Mouse (Mus musculus) retina, postnatal 7 days (tissue): ENCODE data around the gene Vmn2r71.

Experiments
- DNase-seq: peaks from one replicate; pipeline ENCODE4 v3.0.0-alpha.2; 2012; ENCODE audit warnings: low read depth, low spot score

Gene Vmn2r71

GRCm38 (mm10) chr7:85562787-85563186 lies at the start of gene Vmn2r71:
Vmn2r71 (plus strand) TSS chr7:85563087.
- DNase-seq = no peak

DNA sequence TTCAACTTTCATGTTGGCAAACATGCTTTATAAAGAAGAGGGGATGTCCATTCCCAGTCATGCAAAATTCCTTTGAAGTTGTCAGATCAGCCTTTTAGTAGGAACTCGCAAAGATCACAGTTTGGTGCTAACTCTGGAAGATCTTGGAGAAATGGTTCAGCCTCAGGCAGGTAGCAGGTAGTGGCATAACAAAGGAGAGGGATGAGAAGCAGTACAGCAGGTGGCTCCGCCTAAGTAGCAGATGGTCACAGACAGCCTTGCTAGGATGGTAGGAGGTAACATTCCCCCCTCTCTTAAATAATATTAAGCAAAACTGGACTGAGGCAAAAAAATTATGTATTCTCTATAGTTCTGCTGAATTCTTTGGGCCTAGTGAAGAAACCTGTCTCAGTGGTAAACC lies 20.8 kb upstream of the Vmn2r71 start:
- DNase-seq = no peak

DNA sequence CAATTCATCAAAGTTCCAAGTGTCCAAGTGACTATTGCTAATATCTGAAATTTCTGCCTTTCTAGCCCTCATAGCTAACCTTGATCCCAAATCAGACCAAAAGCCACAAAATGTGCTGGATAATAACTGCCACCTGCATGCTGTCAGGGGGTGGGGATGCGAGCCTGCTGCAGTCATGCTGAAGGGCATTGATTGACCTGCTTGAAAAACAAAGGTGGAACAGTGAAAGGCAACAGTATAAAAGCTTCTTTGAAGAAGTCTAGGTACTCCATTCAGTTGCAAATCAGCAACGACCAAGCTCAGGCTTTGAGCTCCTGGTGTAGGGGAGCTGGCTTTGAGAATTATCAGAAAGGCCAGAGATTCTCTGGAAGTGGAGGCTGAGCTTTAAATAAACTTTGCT lies 19.8 kb upstream of the Vmn2r71 start:
- no peak for DNase-seq

DNA sequence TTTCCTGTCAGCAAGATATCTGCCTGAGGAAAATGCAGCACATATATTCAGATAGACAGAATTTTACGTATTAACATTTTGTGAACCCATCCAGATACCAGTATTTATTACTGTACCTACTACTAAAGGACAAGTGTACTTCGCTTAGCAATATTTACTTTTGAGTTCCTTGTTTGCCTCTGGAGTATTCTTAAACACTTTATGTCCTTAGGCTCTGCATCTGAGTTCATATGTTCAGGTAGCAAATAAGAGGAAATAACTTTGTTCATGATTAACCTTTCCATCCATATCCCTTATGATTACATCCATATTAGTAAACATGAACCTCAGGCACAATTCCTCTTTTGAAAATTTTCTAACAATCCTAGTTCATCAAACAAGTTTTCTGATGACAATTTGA lies 6.2 kb downstream of the Vmn2r71 start, which contains the start of gene Vmn2r70:
Vmn2r70 (minus strand) TSS at position 101 of the 400 bp plus-strand sequence.
- DNase-seq = no peak
